Mouse (Mus musculus): Measurements from ENCODE around the gene Ankrd23. TPM values are rescaled to one million over a fixed set of nuclear protein-coding genes. Genes with fewer than 3 reads are reported as not detected.

The Ankrd23 gene
- polyA plus RNA-seq, 1 experiment from 2014 or later, result 13.2 TPM

DNA sequence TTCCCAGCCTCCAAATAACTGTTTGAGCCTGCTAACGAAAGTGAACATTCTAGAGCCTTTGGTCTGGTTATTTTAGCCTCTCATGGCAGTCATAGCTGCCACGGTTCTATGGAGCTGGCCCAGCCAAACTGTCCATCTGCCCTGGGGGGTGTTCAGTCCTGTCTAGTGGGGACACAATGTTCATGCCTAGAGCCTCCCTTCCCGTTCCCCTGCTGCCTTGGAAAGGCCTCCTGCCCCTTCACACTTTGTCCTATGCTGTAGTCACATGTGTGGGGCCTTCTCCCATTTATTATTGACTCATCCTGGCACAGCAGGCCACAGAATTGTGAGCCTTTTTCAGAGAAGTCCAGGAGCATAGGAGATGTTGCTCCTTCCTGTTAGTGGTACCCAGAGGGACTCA, 18.4 kb downstream of the Ankrd23 start:
- no peak for ATAC-seq
- Histone ChIP-seq H3K9me3 (ENCODE audit: control insufficient read depth, low read length) (no peaks in the 10 kb centered on the region), H3K4me3 (replicated peaks; ENCODE audit: low read length) (no peak overlapping the region), H3K36me3 (ENCODE audit: control insufficient read depth, insufficient read depth) (peaks cover 24% of the 10 kb centered on the region), H3K9ac (replicated peaks; ENCODE audit: low read depth, low read length) (no peak overlapping the region), H3K27me3 (replicated peaks; ENCODE audit: control insufficient read depth, insufficient read depth, low read length) (no peaks in the 10 kb centered on the region), H3K4me2 (ENCODE audit: low read length) (no peak overlapping the region), H3K4me1 (replicated peaks; ENCODE audit: control insufficient read depth, insufficient read depth, low read length) (peaks cover 41% of the 10 kb centered on the region), H3K27ac (ENCODE audit: low read length) (no peak overlapping the region)
- WGBS, result 80% methylated on average over 3 of the region's 3 CpGs

DNA sequence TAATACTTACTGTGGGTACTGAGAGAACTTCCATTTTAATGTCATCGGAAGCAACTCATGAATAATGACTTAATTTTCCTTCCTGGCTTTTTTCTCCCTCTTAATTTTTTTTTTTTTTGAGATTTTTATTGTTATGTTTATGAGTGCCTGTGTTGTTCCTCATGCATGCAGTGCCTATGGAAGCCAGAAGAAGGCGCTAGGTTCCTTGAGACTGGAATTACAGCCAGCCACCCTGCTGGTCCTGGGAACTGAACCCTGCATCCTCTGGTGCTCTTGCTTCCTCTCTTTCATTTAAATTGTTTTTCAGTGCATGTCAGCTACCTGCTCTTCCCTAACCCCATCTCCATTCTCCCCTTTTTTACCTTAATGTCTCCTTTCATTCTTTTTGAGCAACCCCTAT, 23.0 kb downstream of the Ankrd23 start:
- peaks cover 2% of the 10 kb centered on the region; the same call in 1 of the 2 replicates for H3K36me3 ChIP-seq (ENCODE audit: control insufficient read depth, insufficient read depth)
- peaks cover 37% of the 10 kb centered on the region for H3K4me1 ChIP-seq (replicated peaks; ENCODE audit: control insufficient read depth, insufficient read depth, low read length)
- H3K9me3 ChIP-seq (ENCODE audit: control insufficient read depth, low read length), result no peaks in the 10 kb centered on the region
- no peak for ATAC-seq
- peak overlapping the region; percentile 96 for H3K4me2 ChIP-seq (ENCODE audit: low read length)
- 21% methylated on average over 2 of the region's 2 CpGs for WGBS
- H3K4me3 ChIP-seq (replicated peaks; ENCODE audit: low read length), result peak overlapping the region; percentile 91
- no peak overlapping the region for H3K27ac ChIP-seq (ENCODE audit: low read length)
- H3K27me3 ChIP-seq (replicated peaks; ENCODE audit: control insufficient read depth, insufficient read depth, low read length), result no peaks in the 10 kb centered on the region
- H3K9ac ChIP-seq (replicated peaks; ENCODE audit: low read depth, low read length), result no peak overlapping the region; the same call in 1 of the 2 replicates

DNA sequence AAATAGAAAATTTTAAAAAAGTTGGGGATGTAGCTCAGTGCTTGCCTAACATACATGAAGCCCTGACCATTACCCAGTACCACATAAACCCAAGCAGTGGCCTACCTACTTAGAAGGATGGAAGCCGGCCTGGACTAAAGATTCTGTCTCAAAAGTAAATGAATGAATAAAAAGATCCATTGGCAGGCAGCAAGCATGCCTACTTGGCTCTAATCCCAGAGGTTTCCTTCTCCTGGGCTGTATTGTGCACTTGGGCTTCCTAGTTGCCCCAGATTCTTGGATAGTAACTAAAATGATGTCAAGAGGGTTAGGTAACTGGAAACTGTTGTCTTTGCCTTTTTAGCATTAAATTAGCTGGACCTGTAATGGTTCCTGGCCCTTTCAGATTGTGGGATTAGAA, 23.4 kb downstream of the Ankrd23 start:
- Histone ChIP-seq H3K27me3 (replicated peaks; ENCODE audit: control insufficient read depth, insufficient read depth, low read length) (no peaks in the 10 kb centered on the region), H3K9ac (replicated peaks; ENCODE audit: low read depth, low read length) (peak overlapping the region; percentile 86), H3K4me1 (replicated peaks; ENCODE audit: control insufficient read depth, insufficient read depth, low read length) (peaks cover 37% of the 10 kb centered on the region), H3K4me2 (ENCODE audit: low read length) (peak overlapping the region; percentile 96), H3K9me3 (ENCODE audit: control insufficient read depth, low read length) (no peaks in the 10 kb centered on the region), H3K4me3 (replicated peaks; ENCODE audit: low read length) (peak overlapping the region; percentile 91), H3K36me3 (ENCODE audit: control insufficient read depth, insufficient read depth) (peaks cover 2% of the 10 kb centered on the region; the same call in 1 of the 2 replicates), H3K27ac (ENCODE audit: low read length) (peak overlapping the region; percentile 99; the same call in 1 of the 2 replicates)
- 0% methylated on average over 1 of the region's 1 CpGs for WGBS
- no peak for ATAC-seq

DNA sequence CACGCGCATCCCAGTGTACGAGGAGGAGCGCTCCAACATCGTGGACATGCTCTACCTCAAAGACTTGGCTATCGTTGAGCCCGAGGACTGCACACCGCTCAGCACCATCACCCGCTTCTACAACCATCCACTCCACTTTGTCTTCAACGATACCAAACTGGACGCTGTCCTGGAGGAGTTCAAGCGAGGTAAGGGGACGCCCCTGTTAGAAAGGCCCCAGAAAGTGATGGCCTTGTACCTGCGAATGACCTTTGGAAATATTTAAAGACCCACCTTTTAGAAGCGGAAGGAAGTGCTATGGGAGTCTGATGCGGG, 23.8 kb downstream of the Ankrd23 start:
- peaks cover 34% of the 10 kb centered on the region for H3K4me1 ChIP-seq (replicated peaks; ENCODE audit: control insufficient read depth, insufficient read depth, low read length)
- peak overlapping the region; percentile 91 for H3K4me3 ChIP-seq (replicated peaks; ENCODE audit: low read length)
- no peaks in the 10 kb centered on the region for H3K27me3 ChIP-seq (replicated peaks; ENCODE audit: control insufficient read depth, insufficient read depth, low read length)
- H3K4me2 ChIP-seq (ENCODE audit: low read length), result peak overlapping the region; percentile 96
- no peak for ATAC-seq
- H3K27ac ChIP-seq (ENCODE audit: low read length), result peak overlapping the region; percentile 99
- H3K9me3 ChIP-seq (ENCODE audit: control insufficient read depth, low read length), result no peaks in the 10 kb centered on the region
- 1% methylated on average over 16 of the region's 16 CpGs for WGBS
- H3K36me3 ChIP-seq (ENCODE audit: control insufficient read depth, insufficient read depth), result peaks cover 2% of the 10 kb centered on the region; the same call in 1 of the 2 replicates
- peak overlapping the region; percentile 86 for H3K9ac ChIP-seq (replicated peaks; ENCODE audit: low read depth, low read length)

DNA sequence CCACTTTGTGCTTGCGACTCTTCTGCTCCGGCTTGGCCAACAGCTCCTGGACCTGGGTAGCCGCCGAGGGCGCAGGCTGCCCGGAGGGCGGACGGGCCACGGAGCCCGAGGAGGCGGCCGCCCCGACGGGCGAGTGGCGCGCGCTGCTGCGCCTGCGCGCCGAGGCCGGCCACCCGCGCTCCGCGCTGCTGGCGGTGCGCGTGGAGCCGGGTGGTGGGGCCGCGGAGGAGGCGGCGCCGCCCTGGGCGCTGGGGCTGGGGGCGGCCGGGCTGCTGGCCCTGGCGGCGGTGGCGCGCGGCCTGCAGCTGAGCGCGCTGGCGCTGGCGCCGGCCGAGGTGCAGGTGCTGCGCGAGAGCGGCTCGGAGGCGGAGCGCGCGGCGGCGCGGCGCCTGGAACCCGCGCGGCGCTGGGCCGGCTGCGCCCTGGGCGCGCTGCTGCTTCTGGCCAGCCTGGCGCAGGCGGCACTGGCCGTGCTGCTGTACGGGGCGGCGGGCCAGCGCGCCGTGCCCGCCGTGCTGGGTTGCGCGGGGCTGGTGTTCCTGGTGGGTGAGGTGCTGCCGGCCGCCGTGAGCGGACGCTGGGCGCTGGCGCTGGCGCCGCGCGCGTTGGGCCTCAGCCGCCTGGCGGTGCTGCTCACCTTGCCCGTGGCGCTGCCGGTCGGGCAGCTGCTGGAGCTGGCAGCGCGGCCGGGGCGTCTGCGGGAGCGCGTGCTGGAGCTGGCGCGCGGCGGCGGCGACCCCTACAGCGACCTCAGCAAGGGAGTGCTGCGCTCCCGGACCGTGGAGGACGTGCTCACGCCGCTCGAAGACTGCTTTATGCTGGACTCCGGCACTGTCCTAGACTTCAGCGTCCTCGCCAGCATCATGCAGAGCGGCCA, 24.4 kb downstream of the Ankrd23 start:
- Histone ChIP-seq H3K4me1 (replicated peaks; ENCODE audit: control insufficient read depth, insufficient read depth, low read length) (peaks cover 33% of the 10 kb centered on the region), H3K27me3 (replicated peaks; ENCODE audit: control insufficient read depth, insufficient read depth, low read length) (no peaks in the 10 kb centered on the region), H3K4me2 (ENCODE audit: low read length) (peak overlapping the region; percentile 96), H3K27ac (ENCODE audit: low read length) (peak overlapping the region; percentile 99), H3K36me3 (ENCODE audit: control insufficient read depth, insufficient read depth) (peaks cover 2% of the 10 kb centered on the region; the same call in 1 of the 2 replicates), H3K4me3 (replicated peaks; ENCODE audit: low read length) (peak overlapping the region; percentile 91), H3K9ac (replicated peaks; ENCODE audit: low read depth, low read length) (peak overlapping the region; percentile 86), H3K9me3 (ENCODE audit: control insufficient read depth, low read length) (no peaks in the 10 kb centered on the region)
- ATAC-seq, result peak; percentile 72
- WGBS, result under 1% methylated on average over 88 of the region's 126 CpGs

DNA sequence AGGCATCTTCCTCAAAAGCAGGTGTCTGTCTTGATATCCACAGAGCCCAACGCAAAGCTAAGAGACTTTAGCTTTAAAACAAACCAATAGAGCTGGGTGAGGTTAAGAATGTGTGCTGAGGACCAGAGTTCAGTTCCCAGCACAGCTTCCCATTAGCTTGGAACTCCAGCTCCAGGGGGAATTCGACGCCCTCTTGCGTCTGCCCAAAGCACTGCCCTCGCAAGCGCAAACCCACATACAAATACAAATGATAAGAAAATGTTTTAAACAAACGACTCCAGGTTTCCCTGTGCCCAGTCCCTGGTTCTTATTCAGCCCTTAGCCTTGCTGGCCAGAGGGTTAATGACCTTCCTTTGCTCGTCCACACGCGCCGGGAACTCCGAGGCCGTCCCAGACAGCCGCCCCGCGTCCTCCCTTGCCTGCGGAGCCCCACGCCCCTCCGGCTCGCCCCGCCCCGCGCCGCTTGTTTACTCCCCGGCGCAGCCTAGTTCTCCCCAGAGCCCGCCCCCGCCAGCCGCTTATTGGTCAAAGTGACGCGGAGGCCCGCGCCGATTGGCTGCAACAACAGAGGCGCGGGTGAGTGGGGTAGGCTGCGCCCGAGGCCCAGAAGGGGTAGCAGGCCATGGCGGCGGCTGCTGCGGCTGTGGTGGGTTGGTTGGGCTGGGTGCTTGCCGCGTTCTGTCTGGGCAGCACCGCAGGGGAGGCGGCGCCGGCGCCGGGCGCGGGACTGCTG, 25.2 kb downstream of the Ankrd23 start, which contains the start of gene Cnnm3:
Cnnm3 (plus strand) TSS at position 579 of the 733 bp plus-strand sequence.
- ATAC-seq, result peak; percentile 99
- H3K4me2 ChIP-seq (ENCODE audit: low read length), result peak within 1 kb of the TSS; percentile 96
- peak within 1 kb of the TSS; percentile 91 for H3K4me3 ChIP-seq (replicated peaks; ENCODE audit: low read length)
- no peaks in the 10 kb centered on the region for H3K36me3 ChIP-seq (ENCODE audit: control insufficient read depth, insufficient read depth)
- 1% methylated on average over 51 of the region's 51 CpGs for WGBS
- peak within 1 kb of the TSS; percentile 99 for H3K27ac ChIP-seq (ENCODE audit: low read length)
- peak within 1 kb of the TSS; percentile 86 for H3K9ac ChIP-seq (replicated peaks; ENCODE audit: low read depth, low read length)
- peaks cover 31% of the 10 kb centered on the region for H3K4me1 ChIP-seq (replicated peaks; ENCODE audit: control insufficient read depth, insufficient read depth, low read length)
- no peaks in the 10 kb centered on the region for H3K9me3 ChIP-seq (ENCODE audit: control insufficient read depth, low read length)
- no peaks in the 10 kb centered on the region for H3K27me3 ChIP-seq (replicated peaks; ENCODE audit: control insufficient read depth, insufficient read depth, low read length)

DNA sequence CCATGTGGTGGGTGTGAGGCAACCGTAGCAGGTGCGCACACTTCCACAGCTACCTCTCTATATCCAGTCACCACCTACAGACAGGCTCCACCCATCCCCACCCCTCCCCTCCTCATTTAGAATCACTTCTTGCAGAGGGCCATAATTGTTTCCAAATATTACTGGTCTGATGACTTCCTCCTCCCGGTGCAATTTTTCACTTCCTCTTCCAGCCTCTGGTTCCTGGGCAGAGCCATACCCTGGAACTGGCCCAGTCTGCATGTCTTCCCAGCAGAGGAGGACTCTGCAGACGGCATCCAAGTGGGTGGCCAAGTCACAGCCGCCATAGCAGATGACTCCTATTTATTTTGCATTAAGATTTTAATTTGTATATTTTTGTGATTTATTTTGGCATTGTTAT, 28.4 kb downstream of the Ankrd23 start:
- Histone ChIP-seq H3K4me3 (replicated peaks; ENCODE audit: low read length) (no peak overlapping the region), H3K27ac (ENCODE audit: low read length) (no peak overlapping the region), H3K4me2 (ENCODE audit: low read length) (no peak overlapping the region), H3K36me3 (ENCODE audit: control insufficient read depth, insufficient read depth) (no peaks in the 10 kb centered on the region), H3K4me1 (replicated peaks; ENCODE audit: control insufficient read depth, insufficient read depth, low read length) (peaks cover 4% of the 10 kb centered on the region), H3K9me3 (ENCODE audit: control insufficient read depth, low read length) (no peaks in the 10 kb centered on the region), H3K9ac (replicated peaks; ENCODE audit: low read depth, low read length) (no peak overlapping the region), H3K27me3 (replicated peaks; ENCODE audit: control insufficient read depth, insufficient read depth, low read length) (no peaks in the 10 kb centered on the region)
- 90% methylated on average over 5 of the region's 5 CpGs for WGBS
- no peak for ATAC-seq

DNA sequence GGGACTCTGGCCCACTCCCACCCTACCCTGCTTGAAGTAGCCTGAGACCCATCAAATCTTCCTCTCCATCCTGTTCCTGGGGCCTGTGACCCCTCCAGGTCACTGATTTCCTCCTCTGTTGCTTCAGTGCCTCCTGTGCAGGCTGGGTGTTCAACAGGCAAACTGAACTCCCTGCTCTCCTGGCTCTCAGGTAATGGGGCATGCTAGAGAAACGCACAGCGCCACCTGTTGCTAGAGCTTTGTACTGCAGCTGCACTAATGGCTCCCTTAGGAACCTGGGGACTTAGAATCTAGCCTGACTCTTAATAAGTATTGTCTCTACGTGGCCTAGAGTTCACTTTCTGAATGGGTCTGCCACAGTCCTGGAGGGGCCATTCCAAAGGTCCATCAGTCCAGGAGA, 35.4 kb downstream of the Ankrd23 start:
- WGBS, result 0% methylated on average over 3 of the region's 3 CpGs
- Histone ChIP-seq H3K27me3 (replicated peaks; ENCODE audit: control insufficient read depth, insufficient read depth, low read length) (no peaks in the 10 kb centered on the region), H3K4me2 (ENCODE audit: low read length) (no peak overlapping the region), H3K4me3 (replicated peaks; ENCODE audit: low read length) (no peak overlapping the region), H3K36me3 (ENCODE audit: control insufficient read depth, insufficient read depth) (no peaks in the 10 kb centered on the region), H3K9me3 (ENCODE audit: control insufficient read depth, low read length) (no peaks in the 10 kb centered on the region), H3K4me1 (replicated peaks; ENCODE audit: control insufficient read depth, insufficient read depth, low read length) (no peaks in the 10 kb centered on the region), H3K9ac (replicated peaks; ENCODE audit: low read depth, low read length) (no peak overlapping the region), H3K27ac (ENCODE audit: low read length) (no peak overlapping the region)
- ATAC-seq, result peak; percentile 46

DNA sequence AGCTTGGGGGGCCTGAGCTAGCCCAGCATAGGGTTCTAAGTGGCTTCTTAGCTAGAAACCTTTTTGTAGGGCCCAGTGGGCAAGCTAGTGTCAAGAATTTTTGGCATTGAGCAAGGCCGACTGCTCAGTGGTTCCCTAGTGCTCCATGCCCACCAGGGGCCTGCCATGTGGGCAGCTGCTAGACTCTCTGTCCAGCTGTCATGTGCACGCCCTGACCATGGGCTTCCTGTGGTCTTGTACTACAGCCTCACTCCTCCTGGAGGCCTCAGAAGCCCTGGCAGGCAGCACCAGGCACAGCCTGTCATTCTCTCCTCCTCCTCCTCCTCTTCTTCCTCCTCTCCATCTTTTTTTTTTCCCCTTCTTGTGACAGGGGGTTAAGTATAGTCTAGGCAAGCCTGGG, 39.4 kb downstream of the Ankrd23 start:
- Histone ChIP-seq H3K27me3 (replicated peaks; ENCODE audit: control insufficient read depth, insufficient read depth, low read length) (no peaks in the 10 kb centered on the region), H3K4me2 (ENCODE audit: low read length) (no peak overlapping the region), H3K9me3 (ENCODE audit: control insufficient read depth, low read length) (no peaks in the 10 kb centered on the region), H3K4me1 (replicated peaks; ENCODE audit: control insufficient read depth, insufficient read depth, low read length) (no peaks in the 10 kb centered on the region), H3K9ac (replicated peaks; ENCODE audit: low read depth, low read length) (no peak overlapping the region), H3K27ac (ENCODE audit: low read length) (no peak overlapping the region), H3K36me3 (ENCODE audit: control insufficient read depth, insufficient read depth) (no peaks in the 10 kb centered on the region), H3K4me3 (replicated peaks; ENCODE audit: low read length) (no peak overlapping the region)
- WGBS, result 61% methylated on average over 2 of the region's 2 CpGs
- no peak for ATAC-seq
